Comparison of ENCODE assay signal across 8 mouse cellular contexts in genomic region chr7:19875948-19876682, GRCm38 (mm10). TPM values are rescaled to one million over a fixed set of nuclear protein-coding genes. Genes with fewer than 3 reads are reported as not detected.
DNase-seq lines count a peak whose midpoint lies in the region; ATAC-seq and TF ChIP-seq lines count a peak whose summit lies in the region.

No protein-coding gene starts in this region.

- DNase-seq in gastrocnemius, adult 18-20 months (ENCODE audit: low spot score): peak; percentile 45
- no peak for DNase-seq in gastrocnemius, postnatal 14 days
- DNase-seq in ES-E14 (ENCODE audit: low read depth, low spot score): no peak
- DNase-seq in embryonic facial prominence, embryonic 11.5 days (ENCODE audit: low spot score): peak; percentile 67
- DNase-seq in intestine, embryonic 14.5 days (ENCODE audit: low spot score): peak; percentile 69
- DNase-seq in left cerebral cortex, postnatal 4 days: peak; percentile 20
- peak; percentile 55 for DNase-seq in thymus, postnatal 25 days

- H3K36me3 ChIP-seq in ES-E14 (ENCODE audit: control insufficient read depth, insufficient read depth, low read length, poor library complexity, severe bottlenecking): no peaks in the 10 kb centered on the region
- H3K36me3 ChIP-seq in embryonic facial prominence, embryonic 11.5 days (replicated peaks; ENCODE audit: control insufficient read depth, insufficient read depth, low read depth, low read length): no peaks in the 10 kb centered on the region
- no peaks in the 10 kb centered on the region for H3K36me3 ChIP-seq in intestine, embryonic 14.5 days (ENCODE audit: control insufficient read depth, insufficient read depth, low read length)
- H3K36me3 ChIP-seq in midbrain, embryonic 15.5 days (replicated peaks): no peaks in the 10 kb centered on the region

- intact Hi-C loops in gastrocnemius, postnatal 14 days (cut with DNase I; ENCODE audit: low total_unique reads): no loop called here
- intact Hi-C loops in left cerebral cortex, postnatal 4 days (cut with DNase I): no loop called here

- no peak overlapping the region for H3K9ac ChIP-seq in ES-E14 (ENCODE audit: insufficient read depth, low read depth, low read length, poor library complexity, severe bottlenecking)
- H3K9ac ChIP-seq in embryonic facial prominence, embryonic 11.5 days (replicated peaks; ENCODE audit: low read length): no peak overlapping the region
- no peak overlapping the region for H3K9ac ChIP-seq in intestine, embryonic 14.5 days (ENCODE audit: low read length)
- H3K9ac ChIP-seq in midbrain, embryonic 15.5 days: no peak overlapping the region

- no peak for ATAC-seq in embryonic facial prominence, embryonic 11.5 days (replicated peaks; ENCODE audit: insufficient number of reproducible peaks, low FRiP score, low TSS enrichment, low read depth)
- peak; percentile 38; the same call in 1 of the 2 replicates for ATAC-seq in intestine, embryonic 14.5 days (replicated peaks; ENCODE audit: low FRiP score, low TSS enrichment, low read depth)
- peak; percentile 64 for ATAC-seq in midbrain, embryonic 15.5 days (replicated peaks)

- no peak overlapping the region for H3K4me3 ChIP-seq in ES-E14 (ENCODE audit: insufficient read depth in 1 of 2, low read depth in 1 of 2, low read length in 2 of 2, poor library complexity in 1 of 2, severe bottlenecking in 1 of 2)
- H3K4me3 ChIP-seq in embryonic facial prominence, embryonic 11.5 days (ENCODE audit: low read depth, low read length): no peak overlapping the region
- no peak overlapping the region for H3K4me3 ChIP-seq in intestine, embryonic 14.5 days (ENCODE audit: low read depth, low read length)
- H3K4me3 ChIP-seq in midbrain, embryonic 15.5 days: no peak overlapping the region

- H3K4me1 ChIP-seq in ES-E14 (ENCODE audit: control insufficient read depth in 2 of 2, insufficient read depth in 2 of 2, low read length in 2 of 2, poor library complexity in 1 of 2): peaks cover 0 to 15% of the 10 kb centered on the region in 2 experiments; a peak in 2 of 4 replicates
- H3K4me1 ChIP-seq in embryonic facial prominence, embryonic 11.5 days (ENCODE audit: control insufficient read depth, insufficient read depth, low read length): no peaks in the 10 kb centered on the region
- peaks cover 10% of the 10 kb centered on the region; the same call in 1 of the 2 replicates for H3K4me1 ChIP-seq in intestine, embryonic 14.5 days (replicated peaks; ENCODE audit: control insufficient read depth, insufficient read depth, low read length)
- no peaks in the 10 kb centered on the region for H3K4me1 ChIP-seq in midbrain, embryonic 15.5 days

- WGBS in embryonic facial prominence, embryonic 11.5 days: 48% methylated on average over 13 of the region's 13 CpGs
- 47% methylated on average over 13 of the region's 13 CpGs for WGBS in intestine, embryonic 14.5 days
- WGBS in midbrain, embryonic 15.5 days: 56% methylated on average over 13 of the region's 13 CpGs

- no peak overlapping the region for H3K4me2 ChIP-seq in embryonic facial prominence, embryonic 11.5 days (ENCODE audit: low read depth, low read length)
- no peak overlapping the region for H3K4me2 ChIP-seq in intestine, embryonic 14.5 days (ENCODE audit: low read length)
- no peak overlapping the region for H3K4me2 ChIP-seq in midbrain, embryonic 15.5 days

- in situ Hi-C loops in ES-E14 (cut with MboI; ENCODE audit: low sequenced_read_pairs in 2 of 2, unreplicated experiment in 2 of 2): loop anchor here in 1 of 2 experiments (10.0 kb wide), 2 partner anchors 71 to 89 kb away; partner anchors contain the start of gene Ceacam20

- H3K27ac ChIP-seq in ES-E14 (ENCODE audit: insufficient read depth, low read depth, low read length, poor library complexity, severe bottlenecking): no peak overlapping the region
- no peak overlapping the region for H3K27ac ChIP-seq in embryonic facial prominence, embryonic 11.5 days (replicated peaks; ENCODE audit: low read depth, low read length)
- no peak overlapping the region for H3K27ac ChIP-seq in intestine, embryonic 14.5 days (ENCODE audit: low read depth)
- H3K27ac ChIP-seq in midbrain, embryonic 15.5 days: no peak overlapping the region

- H3K9me3 ChIP-seq in ES-E14 (ENCODE audit: control insufficient read depth, insufficient read depth, low read depth, low read length): no peaks in the 10 kb centered on the region
- no peaks in the 10 kb centered on the region for H3K9me3 ChIP-seq in embryonic facial prominence, embryonic 11.5 days (replicated peaks; ENCODE audit: control insufficient read depth, low read length)
- no peaks in the 10 kb centered on the region for H3K9me3 ChIP-seq in intestine, embryonic 14.5 days (ENCODE audit: control insufficient read depth, low read length)
- H3K9me3 ChIP-seq in midbrain, embryonic 15.5 days: no peaks in the 10 kb centered on the region

- H3K27me3 ChIP-seq in embryonic facial prominence, embryonic 11.5 days (ENCODE audit: control insufficient read depth, insufficient read depth, low read length): no peaks in the 10 kb centered on the region
- no peaks in the 10 kb centered on the region for H3K27me3 ChIP-seq in intestine, embryonic 14.5 days (replicated peaks; ENCODE audit: control insufficient read depth, insufficient read depth, low read length)
- H3K27me3 ChIP-seq in midbrain, embryonic 15.5 days (replicated peaks): no peaks in the 10 kb centered on the region

TF ChIP-seq in ES-E14, 5 proteins besides CTCF, POLR2A, EP300 and RAD21:
- TF ChIP-seq HCFC1 (IDR thresholded peaks at IDR 0.05; ENCODE audit: borderline replicate concordance, insufficient read depth, low read length): peak; percentile 91
- no peak for TF ChIP-seq ZC3H11A (IDR thresholded peaks at IDR 0.05; ENCODE audit: borderline replicate concordance, low read depth, low read length)
- TF ChIP-seq CHD2 (IDR thresholded peaks at IDR 0.05; ENCODE audit: low read depth, low read length): no peak
- no peak for TF ChIP-seq MAFK (IDR thresholded peaks at IDR 0.05; ENCODE audit: insufficient read depth, low read depth, low read length)
- no peak for TF ChIP-seq ZNF384 (IDR thresholded peaks at IDR 0.05; ENCODE audit: low read depth, low read length)

RNA-seq across cellular contexts. Expression of gene Ceacam19, which starts 11.7 kb away (rescaled TPM):
- not detected for total RNA-seq in gastrocnemius, adult 18-20 months (2021)
- not detected for total RNA-seq in gastrocnemius, postnatal 14 days (2021)
- 0.85 and 0.94 TPM in 2 replicates for total RNA-seq in ES-E14 (2012; rRNA removed)
- not detected in 2 replicates for polyA plus RNA-seq in embryonic facial prominence, embryonic 11.5 days (2014; fragmentation: Nextera tagmentation; extraction: Ambion mirVana)
- not detected in 2 replicates for polyA plus RNA-seq in intestine, embryonic 14.5 days (2014; fragmentation: Nextera tagmentation; extraction: Ambion mirVana)
- total RNA-seq in left cerebral cortex, postnatal 4 days (2021): not detected
- polyA plus RNA-seq in midbrain, embryonic 15.5 days (2015; fragmentation: Nextera tagmentation; extraction: Ambion mirVana): not detected in 2 replicates

RNA-seq across cellular contexts. Expression of gene Ceacam16, which starts 15.0 kb away (rescaled TPM):
- not detected for total RNA-seq in gastrocnemius, adult 18-20 months (2021)
- under 1 TPM in 1 of 2 experiments, not detected in 1; 0.12 TPM for total RNA-seq in gastrocnemius, postnatal 14 days (2021)
- 0.71 and 1.4 TPM in 2 replicates for total RNA-seq in ES-E14 (2012; rRNA removed)
- not detected in 2 replicates for polyA plus RNA-seq in embryonic facial prominence, embryonic 11.5 days (2014; fragmentation: Nextera tagmentation; extraction: Ambion mirVana)
- not detected in 2 replicates for polyA plus RNA-seq in intestine, embryonic 14.5 days (2014; fragmentation: Nextera tagmentation; extraction: Ambion mirVana)
- not detected for total RNA-seq in left cerebral cortex, postnatal 4 days (2021)
- 1.1 and 1.2 TPM in 2 replicates for polyA plus RNA-seq in midbrain, embryonic 15.5 days (2015; fragmentation: Nextera tagmentation; extraction: Ambion mirVana)

RNA-seq across cellular contexts. Expression of gene Gm19345, which starts 24.3 kb away (rescaled TPM):
- total RNA-seq in gastrocnemius, adult 18-20 months (2021): not detected
- total RNA-seq in gastrocnemius, postnatal 14 days (2021): not detected
- 0.36 and 1.1 TPM in 2 replicates for total RNA-seq in ES-E14 (2012; rRNA removed)
- not detected in 2 replicates for polyA plus RNA-seq in embryonic facial prominence, embryonic 11.5 days (2014; fragmentation: Nextera tagmentation; extraction: Ambion mirVana)
- 0.31 and 0.42 TPM in 2 replicates for polyA plus RNA-seq in intestine, embryonic 14.5 days (2014; fragmentation: Nextera tagmentation; extraction: Ambion mirVana)
- 10 to 100 TPM; 14.8 to 15.9 TPM for total RNA-seq in left cerebral cortex, postnatal 4 days (2021)
- polyA plus RNA-seq in midbrain, embryonic 15.5 days (2015; fragmentation: Nextera tagmentation; extraction: Ambion mirVana): 15.2 and 15.4 TPM in 2 replicates

RNA-seq across cellular contexts. Expression of gene Pvr, which starts 44.8 kb away (rescaled TPM):
- 1 to 10 TPM; 4.3 to 7.6 TPM for total RNA-seq in gastrocnemius, adult 18-20 months (2021)
- total RNA-seq in gastrocnemius, postnatal 14 days (2021): 1 to 10 TPM; 8.0 to 9.4 TPM
- 38.6 and 49.9 TPM in 2 replicates for total RNA-seq in ES-E14 (2012; rRNA removed)
- polyA plus RNA-seq in embryonic facial prominence, embryonic 11.5 days (2014; fragmentation: Nextera tagmentation; extraction: Ambion mirVana): 4.2 and 4.8 TPM in 2 replicates
- polyA plus RNA-seq in intestine, embryonic 14.5 days (2014; fragmentation: Nextera tagmentation; extraction: Ambion mirVana): 10.6 and 11.9 TPM in 2 replicates
- 10 to 100 TPM; 14.6 to 18.8 TPM for total RNA-seq in left cerebral cortex, postnatal 4 days (2021)
- 11.5 and 12.6 TPM in 2 replicates for polyA plus RNA-seq in midbrain, embryonic 15.5 days (2015; fragmentation: Nextera tagmentation; extraction: Ambion mirVana)

RNA-seq across cellular contexts. Expression of gene Bcl3, which starts 53.5 kb away (rescaled TPM):
- 1 to 10 TPM; 1.0 to 2.0 TPM for total RNA-seq in gastrocnemius, adult 18-20 months (2021)
- 1 to 10 TPM; 3.2 to 4.1 TPM for total RNA-seq in gastrocnemius, postnatal 14 days (2021)
- 14.3 and 28.8 TPM in 2 replicates for total RNA-seq in ES-E14 (2012; rRNA removed)
- polyA plus RNA-seq in embryonic facial prominence, embryonic 11.5 days (2014; fragmentation: Nextera tagmentation; extraction: Ambion mirVana): 1.4 and 2.2 TPM in 2 replicates
- polyA plus RNA-seq in intestine, embryonic 14.5 days (2014; fragmentation: Nextera tagmentation; extraction: Ambion mirVana): 9.5 and 13.5 TPM in 2 replicates
- total RNA-seq in left cerebral cortex, postnatal 4 days (2021): 1 to 10 TPM in 1 of 2 experiments, under 1 TPM in 1; 0.76 to 1.3 TPM
- 0.89 and 1.7 TPM in 2 replicates for polyA plus RNA-seq in midbrain, embryonic 15.5 days (2015; fragmentation: Nextera tagmentation; extraction: Ambion mirVana)

Comparison
In these comparisons a context has a peak if more than half of its experiments do, and no peak if none do; other contexts are left out.
1. DNase-seq: peak in gastrocnemius, adult 18-20 months (single experiment), embryonic facial prominence, embryonic 11.5 days (single experiment), intestine, embryonic 14.5 days (single experiment), left cerebral cortex, postnatal 4 days (single experiment) and thymus, postnatal 25 days (single experiment); none in gastrocnemius, postnatal 14 days (single experiment) and ES-E14 (single experiment).